Mouse (Mus musculus): ENCODE measurements at regions not wholly inside any gene's neighbourhood (a gene's known extent, or its start where the extent isn't known, plus 50 kb on each side); places are given as distances from the start of the nearest gene placed in this dataset.

DNA sequence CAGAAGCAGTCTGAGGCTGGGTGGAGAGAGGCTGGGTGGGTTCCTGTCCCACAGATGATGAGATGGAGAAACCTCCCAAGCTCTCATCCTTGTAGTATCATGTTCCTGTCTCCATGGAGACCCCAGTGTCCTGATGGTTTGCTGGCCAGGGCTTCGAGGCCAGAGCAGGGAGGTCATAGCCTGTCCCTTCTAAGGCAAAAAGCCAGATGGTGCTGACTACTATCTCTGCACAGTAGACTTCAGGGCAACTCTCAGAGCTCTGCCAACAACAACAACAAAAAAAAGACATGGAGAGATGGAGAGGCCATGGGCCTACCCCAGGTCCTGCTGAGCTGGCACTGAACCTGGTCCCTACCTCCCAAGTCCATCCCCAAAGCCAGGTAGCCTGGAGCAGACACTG, 69.0 kb downstream of the Zfp36l2 start:
- Histone ChIP-seq H3K4me1 (ENCODE audit: control insufficient read depth, insufficient read depth, low read length) (peaks cover 5% of the 10 kb centered on the region; the same call in 1 of the 2 replicates), H3K27me3 (replicated peaks; ENCODE audit: control insufficient read depth, insufficient read depth, low read length) (no peaks in the 10 kb centered on the region), H3K4me3 (ENCODE audit: insufficient read depth, low read depth, low read length) (no peak overlapping the region), H3K36me3 (ENCODE audit: control insufficient read depth, insufficient read depth, low read length) (no peaks in the 10 kb centered on the region), H3K27ac (ENCODE audit: insufficient read depth, low read depth, low read length) (no peak overlapping the region; the same call in 1 of the 2 replicates)
- TF ChIP-seq POLR2A (IDR thresholded peaks at IDR 0.05; ENCODE audit: low read depth, low read length), result no peak
- TF ChIP-seq CTCF (conservative IDR thresholded peaks at IDR 0.05; ENCODE audit: insufficient read depth, insufficient read length, low read depth, low read length), result no peak
- 74% methylated on average over 1 of the region's 1 CpGs for WGBS
- DNase-seq, result no peak

DNA sequence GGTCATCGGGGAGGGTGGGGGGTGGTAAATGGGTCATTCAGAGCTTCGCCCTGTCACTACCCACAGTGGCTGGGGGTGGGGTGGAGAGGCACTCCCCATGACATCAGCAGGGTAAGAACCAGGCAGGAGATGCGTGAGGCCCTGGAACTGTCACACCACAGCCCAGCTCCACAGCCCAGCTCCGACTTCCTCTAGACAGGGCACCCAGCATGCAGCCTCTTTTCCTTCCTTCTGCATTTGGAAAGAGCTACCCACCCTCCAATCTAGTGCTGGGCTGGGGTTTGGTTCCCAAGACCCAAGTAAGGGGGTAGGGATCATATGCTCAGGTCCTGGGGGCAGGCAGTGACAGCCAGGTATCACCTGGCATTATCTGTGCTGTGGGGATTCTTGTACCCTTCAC, 69.5 kb downstream of the Zfp36l2 start:
- WGBS, result 79% methylated on average over 4 of the region's 4 CpGs
- Histone ChIP-seq H3K36me3 (ENCODE audit: control insufficient read depth, insufficient read depth, low read length) (no peaks in the 10 kb centered on the region), H3K27me3 (replicated peaks; ENCODE audit: control insufficient read depth, insufficient read depth, low read length) (no peaks in the 10 kb centered on the region), H3K4me1 (ENCODE audit: control insufficient read depth, insufficient read depth, low read length) (peaks cover 5% of the 10 kb centered on the region; the same call in 1 of the 2 replicates), H3K4me3 (ENCODE audit: insufficient read depth, low read depth, low read length) (no peak overlapping the region), H3K27ac (ENCODE audit: insufficient read depth, low read depth, low read length) (no peak overlapping the region)
- no peak for DNase-seq
- TF ChIP-seq POLR2A (IDR thresholded peaks at IDR 0.05; ENCODE audit: low read depth, low read length), result no peak
- TF ChIP-seq CTCF (conservative IDR thresholded peaks at IDR 0.05; ENCODE audit: insufficient read depth, insufficient read length, low read depth, low read length), result no peak

DNA sequence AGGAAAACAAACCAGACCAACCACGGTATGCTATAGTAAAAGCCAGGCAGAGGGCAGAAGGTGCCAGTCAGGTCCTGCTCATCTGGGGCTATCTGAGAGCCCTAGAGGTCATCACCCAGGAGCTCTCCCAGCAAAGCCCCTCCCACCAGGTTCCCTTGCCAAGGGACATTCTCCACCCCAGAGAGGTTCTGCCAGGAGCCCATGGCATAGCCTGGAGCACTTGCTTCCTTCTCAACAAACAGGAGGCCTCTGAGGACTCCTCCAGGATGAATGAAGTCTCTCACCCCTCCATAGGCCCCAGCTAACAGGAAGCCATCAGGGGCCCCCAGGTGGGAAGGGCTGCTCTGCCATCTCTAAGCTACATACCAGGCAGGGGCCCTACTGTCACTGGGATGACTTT, 70.0 kb downstream of the Zfp36l2 start:
- Histone ChIP-seq H3K27me3 (replicated peaks; ENCODE audit: control insufficient read depth, insufficient read depth, low read length) (no peaks in the 10 kb centered on the region), H3K4me1 (ENCODE audit: control insufficient read depth, insufficient read depth, low read length) (peaks cover 5% of the 10 kb centered on the region; the same call in 1 of the 2 replicates), H3K4me3 (ENCODE audit: insufficient read depth, low read depth, low read length) (no peak overlapping the region), H3K27ac (ENCODE audit: insufficient read depth, low read depth, low read length) (no peak overlapping the region), H3K36me3 (ENCODE audit: control insufficient read depth, insufficient read depth, low read length) (no peaks in the 10 kb centered on the region)
- WGBS, result 48% methylated on average over 1 of the region's 1 CpGs
- no peak for TF ChIP-seq CTCF (conservative IDR thresholded peaks at IDR 0.05; ENCODE audit: insufficient read depth, insufficient read length, low read depth, low read length)
- TF ChIP-seq POLR2A (IDR thresholded peaks at IDR 0.05; ENCODE audit: low read depth, low read length), result no peak
- peak; percentile 61 for DNase-seq

DNA sequence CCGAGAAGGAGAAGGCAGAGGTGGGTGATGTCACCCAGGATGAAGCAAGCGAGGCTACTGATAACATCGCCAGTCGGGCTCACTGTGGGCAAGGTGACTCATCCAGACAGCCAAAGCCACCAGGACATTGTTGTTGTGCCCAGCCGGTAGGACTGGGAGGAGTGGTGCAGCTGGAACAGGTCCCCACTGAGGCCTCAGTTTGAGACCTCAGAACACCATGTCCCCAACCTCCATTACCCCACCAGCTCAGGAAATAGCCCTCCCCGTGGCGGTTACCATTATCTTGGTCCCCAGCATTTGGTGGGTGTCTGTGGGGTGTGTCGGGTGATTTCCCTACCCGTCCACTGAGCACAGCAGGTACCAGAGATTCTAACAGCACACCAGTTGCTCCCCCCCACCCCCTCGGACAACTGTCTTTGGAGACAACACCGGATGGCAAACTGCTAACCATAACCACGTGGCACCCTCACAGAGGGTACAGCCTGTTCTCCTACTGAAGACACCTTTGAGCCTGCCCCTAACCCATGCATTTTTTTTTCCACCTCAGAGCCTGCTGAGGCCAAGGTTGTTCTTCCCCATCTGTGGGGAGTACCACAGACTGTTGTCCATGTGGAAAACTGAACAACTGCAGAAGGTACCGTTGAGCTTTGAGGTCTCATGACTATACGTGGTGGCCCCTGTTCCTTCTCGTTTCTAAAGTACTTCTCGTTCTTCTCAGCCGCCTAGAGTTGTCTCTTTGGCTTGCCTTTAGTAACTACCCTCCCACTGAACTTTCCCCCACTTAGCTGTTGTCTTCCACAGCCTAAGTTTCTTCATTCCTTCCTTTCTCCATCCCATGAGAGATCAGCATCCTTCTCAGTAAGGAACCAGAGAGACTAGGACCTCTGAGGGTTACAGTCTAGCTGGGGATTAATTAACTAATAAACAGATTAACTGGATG, 71.1 kb downstream of the Zfp36l2 start:
- DNase-seq, result no peak
- Histone ChIP-seq H3K27ac (ENCODE audit: insufficient read depth, low read depth, low read length) (no peak overlapping the region), H3K36me3 (ENCODE audit: control insufficient read depth, insufficient read depth, low read length) (no peaks in the 10 kb centered on the region), H3K4me1 (ENCODE audit: control insufficient read depth, insufficient read depth, low read length) (peaks cover 5% of the 10 kb centered on the region; the same call in 1 of the 2 replicates), H3K27me3 (replicated peaks; ENCODE audit: control insufficient read depth, insufficient read depth, low read length) (no peaks in the 10 kb centered on the region), H3K4me3 (ENCODE audit: insufficient read depth, low read depth, low read length) (no peak overlapping the region)
- WGBS, result 82% methylated on average over 17 of the region's 17 CpGs
- TF ChIP-seq POLR2A (IDR thresholded peaks at IDR 0.05; ENCODE audit: low read depth, low read length) (no peak), CTCF (conservative IDR thresholded peaks at IDR 0.05; ENCODE audit: insufficient read depth, insufficient read length, low read depth, low read length) (no peak)

DNA sequence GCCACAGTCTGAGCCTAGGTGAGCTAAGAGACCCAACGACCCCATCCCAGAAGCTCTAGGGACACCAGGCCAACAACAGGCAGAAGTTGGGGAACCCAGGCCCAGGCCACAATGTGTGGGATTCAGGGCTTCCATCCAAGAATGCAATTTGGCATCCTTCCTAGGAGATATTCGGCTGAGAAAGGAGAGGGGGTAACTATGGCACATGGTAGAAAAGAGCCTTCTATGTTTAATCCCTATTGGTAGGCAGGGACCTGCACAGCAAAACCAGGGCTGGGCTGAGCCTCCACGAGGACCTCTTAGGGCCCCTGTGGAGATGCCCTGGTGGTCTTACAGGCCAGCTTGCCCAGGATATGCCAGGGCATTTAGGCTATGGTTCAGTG, 71.8 kb downstream of the Zfp36l2 start:
- 58% methylated on average over 3 of the region's 3 CpGs for WGBS
- H3K27ac ChIP-seq (ENCODE audit: insufficient read depth, low read depth, low read length), result no peak overlapping the region
- H3K4me1 ChIP-seq (ENCODE audit: control insufficient read depth, insufficient read depth, low read length), result peaks cover 5% of the 10 kb centered on the region; the same call in 1 of the 2 replicates
- no peaks in the 10 kb centered on the region for H3K36me3 ChIP-seq (ENCODE audit: control insufficient read depth, insufficient read depth, low read length)
- no peaks in the 10 kb centered on the region for H3K27me3 ChIP-seq (replicated peaks; ENCODE audit: control insufficient read depth, insufficient read depth, low read length)
- H3K4me3 ChIP-seq (ENCODE audit: insufficient read depth, low read depth, low read length), result no peak overlapping the region
- DNase-seq, result peak; percentile 29
- TF ChIP-seq POLR2A (IDR thresholded peaks at IDR 0.05; ENCODE audit: low read depth, low read length) (no peak), CTCF (conservative IDR thresholded peaks at IDR 0.05; ENCODE audit: insufficient read depth, insufficient read length, low read depth, low read length) (no peak)

DNA sequence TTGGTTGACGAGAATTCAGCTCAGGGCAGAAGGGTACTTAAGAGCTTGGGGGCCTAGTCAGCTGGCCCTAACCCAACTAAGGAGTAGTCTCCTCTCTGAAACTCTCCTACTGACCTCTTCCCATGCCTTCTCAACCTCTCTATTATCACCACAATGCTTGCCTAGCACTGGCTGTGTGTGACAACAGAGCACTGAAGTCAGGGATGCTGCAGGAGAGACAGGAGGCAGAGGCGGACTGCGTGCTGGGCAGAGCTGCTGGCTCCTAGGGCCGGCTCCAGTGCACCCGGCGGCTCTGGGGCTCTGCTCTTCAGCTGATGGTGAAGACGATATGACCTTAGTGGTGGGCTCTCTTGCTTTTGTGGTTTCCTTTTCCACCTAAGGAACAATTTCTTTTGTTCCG, 72.6 kb downstream of the Zfp36l2 start:
- no peaks in the 10 kb centered on the region for H3K36me3 ChIP-seq (ENCODE audit: control insufficient read depth, insufficient read depth, low read length)
- H3K4me3 ChIP-seq (ENCODE audit: insufficient read depth, low read depth, low read length), result no peak overlapping the region
- 90% methylated on average over 8 of the region's 8 CpGs for WGBS
- H3K27ac ChIP-seq (ENCODE audit: insufficient read depth, low read depth, low read length), result no peak overlapping the region
- no peak for TF ChIP-seq POLR2A (IDR thresholded peaks at IDR 0.05; ENCODE audit: low read depth, low read length)
- no peak for TF ChIP-seq CTCF (conservative IDR thresholded peaks at IDR 0.05; ENCODE audit: insufficient read depth, insufficient read length, low read depth, low read length)
- H3K27me3 ChIP-seq (replicated peaks; ENCODE audit: control insufficient read depth, insufficient read depth, low read length), result no peaks in the 10 kb centered on the region
- peaks cover 5% of the 10 kb centered on the region; the same call in 1 of the 2 replicates for H3K4me1 ChIP-seq (ENCODE audit: control insufficient read depth, insufficient read depth, low read length)
- DNase-seq, result no peak

DNA sequence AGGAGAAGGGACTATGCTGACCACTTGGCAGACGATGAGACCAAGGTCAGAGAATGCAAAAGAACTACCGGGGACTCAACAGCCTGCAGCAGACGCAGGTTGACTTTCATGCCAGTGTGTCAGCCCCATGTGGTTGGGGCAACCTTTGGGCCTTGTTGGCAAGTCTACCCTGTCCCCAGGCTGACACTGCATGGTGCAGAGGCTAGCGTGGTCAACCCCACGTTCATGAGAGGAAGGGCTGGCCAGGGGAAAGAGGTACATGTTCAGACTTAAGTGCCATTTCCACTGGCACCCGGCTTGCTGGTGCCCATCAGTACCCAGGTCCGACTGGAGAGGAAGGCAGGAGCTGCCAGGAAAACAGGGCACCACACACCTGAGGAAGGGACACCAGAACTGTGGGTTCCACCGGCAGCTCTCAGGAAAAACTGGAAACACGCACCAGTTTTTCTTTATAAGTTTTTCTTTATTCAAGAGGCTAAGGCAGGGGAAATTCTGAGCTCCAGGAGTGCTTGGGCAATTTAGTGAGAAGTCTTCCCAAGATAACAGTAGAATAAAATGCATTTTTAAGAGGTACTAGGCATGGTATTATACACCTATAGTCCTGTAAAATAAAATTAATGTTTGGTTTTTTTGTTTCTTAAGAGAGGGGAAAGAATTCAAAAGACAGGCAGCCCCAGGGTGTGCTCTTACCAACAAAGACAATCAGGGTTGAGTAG, 73.3 kb downstream of the Zfp36l2 start:
- peak overlapping the region; percentile 26; the same call in 1 of the 2 replicates for H3K27ac ChIP-seq (ENCODE audit: insufficient read depth, low read depth, low read length)
- DNase-seq, result no peak
- no peaks in the 10 kb centered on the region for H3K36me3 ChIP-seq (ENCODE audit: control insufficient read depth, insufficient read depth, low read length)
- H3K27me3 ChIP-seq (replicated peaks; ENCODE audit: control insufficient read depth, insufficient read depth, low read length), result no peaks in the 10 kb centered on the region
- 51% methylated on average over 9 of the region's 9 CpGs for WGBS
- TF ChIP-seq POLR2A (IDR thresholded peaks at IDR 0.05; ENCODE audit: low read depth, low read length) (no peak), CTCF (conservative IDR thresholded peaks at IDR 0.05; ENCODE audit: insufficient read depth, insufficient read length, low read depth, low read length) (no peak)
- H3K4me1 ChIP-seq (ENCODE audit: control insufficient read depth, insufficient read depth, low read length), result peaks cover 5% of the 10 kb centered on the region; the same call in 1 of the 2 replicates
- H3K4me3 ChIP-seq (ENCODE audit: insufficient read depth, low read depth, low read length), result no peak overlapping the region
